Mouse (Mus musculus): ENCODE measurements around the gene Pakap.

DNA sequence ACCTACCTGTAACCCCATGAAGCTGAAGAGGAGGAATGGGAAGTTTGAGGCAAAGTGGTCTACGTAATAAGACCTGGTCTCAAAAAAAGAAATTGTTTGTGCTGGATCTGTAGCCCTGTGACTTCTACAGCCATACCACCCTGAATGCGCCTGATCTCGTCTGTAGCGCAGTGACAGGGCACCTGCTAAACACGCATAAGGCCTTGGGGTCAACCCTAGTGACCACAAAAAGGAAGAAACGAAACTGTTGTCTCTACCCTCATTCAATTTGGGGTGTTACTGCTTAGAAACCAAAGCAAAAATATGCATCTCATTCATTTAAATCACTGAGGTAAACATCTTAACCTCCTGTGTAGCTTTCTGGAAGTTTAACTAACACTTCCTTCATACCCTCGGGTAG, 136.6 kb downstream of the Pakap start:
- TF ChIP-seq POLR2A (IDR thresholded peaks at IDR 0.05; ENCODE audit: borderline replicate concordance, extremely low read depth, insufficient read depth, insufficient read length, poor library complexity, severe bottlenecking): no peak
- no peak for TF ChIP-seq CTCF (IDR thresholded peaks at IDR 0.05; ENCODE audit: borderline replicate concordance, extremely low read depth, insufficient read depth, insufficient read length)
